30 mouse cellular contexts compared by ENCODE assay signal in genomic region chr16:50723144-50723543, GRCm38 (mm10).
DNase-seq lines count a peak whose midpoint lies in the region; ATAC-seq and TF ChIP-seq lines count a peak whose summit lies in the region.
"Had no signal": no experiment of that assay in that cellular context is flagged by ENCODE, and none has a peak within 500 bp of the region (broad histone marks: within the 10 kb centered on the region; RNA-seq: fewer than 3 reads in every experiment).

No protein-coding gene starts in this region.

- H3K4me1 ChIP-seq in heart, embryonic 12.5 days (replicated peaks) = no peaks in the 10 kb centered on the region
- H3K4me1 ChIP-seq in hindbrain, embryonic 12.5 days = no peaks in the 10 kb centered on the region
- no peaks in the 10 kb centered on the region for H3K4me1 ChIP-seq in hindbrain, embryonic 14.5 days (replicated peaks; ENCODE audit: control insufficient read depth, insufficient read depth, low read length)
- H3K4me1 ChIP-seq in neural tube, embryonic 12.5 days = no peaks in the 10 kb centered on the region
- H3K4me1 ChIP-seq in neural tube, embryonic 15.5 days = peaks cover 5% of the 10 kb centered on the region; the same call in 1 of the 2 replicates
- H3K4me1 ChIP-seq: embryonic facial prominence, embryonic 13.5 days; embryonic facial prominence, embryonic 15.5 days; forebrain, embryonic 10.5 days; forebrain, embryonic 12.5 days had no signal

- H3K4me2 ChIP-seq in heart, embryonic 12.5 days = no peak overlapping the region
- no peak overlapping the region for H3K4me2 ChIP-seq in hindbrain, embryonic 12.5 days (replicated peaks)
- no peak overlapping the region for H3K4me2 ChIP-seq in hindbrain, embryonic 14.5 days (replicated peaks)
- no peak overlapping the region for H3K4me2 ChIP-seq in neural tube, embryonic 12.5 days (replicated peaks)
- no peak overlapping the region for H3K4me2 ChIP-seq in neural tube, embryonic 15.5 days
- H3K4me2 ChIP-seq: embryonic facial prominence, embryonic 13.5 days; embryonic facial prominence, embryonic 15.5 days; forebrain, embryonic 12.5 days had no signal

- H3K27me3 ChIP-seq in heart, embryonic 12.5 days (replicated peaks) = no peaks in the 10 kb centered on the region
- no peaks in the 10 kb centered on the region for H3K27me3 ChIP-seq in hindbrain, embryonic 12.5 days
- no peaks in the 10 kb centered on the region for H3K27me3 ChIP-seq in hindbrain, embryonic 14.5 days (ENCODE audit: control insufficient read depth, insufficient read depth, low read length)
- no peaks in the 10 kb centered on the region for H3K27me3 ChIP-seq in neural tube, embryonic 12.5 days (replicated peaks)
- no peaks in the 10 kb centered on the region for H3K27me3 ChIP-seq in neural tube, embryonic 15.5 days (replicated peaks)
- H3K27me3 ChIP-seq: CH12.LX; embryonic facial prominence, embryonic 13.5 days; embryonic facial prominence, embryonic 15.5 days; forebrain, embryonic 12.5 days; Patski had no signal

- H3K9me3 ChIP-seq in heart, embryonic 12.5 days (replicated peaks) = no peaks in the 10 kb centered on the region
- no peaks in the 10 kb centered on the region for H3K9me3 ChIP-seq in hindbrain, embryonic 12.5 days (replicated peaks)
- H3K9me3 ChIP-seq in hindbrain, embryonic 14.5 days (ENCODE audit: control insufficient read depth, low read length) = no peaks in the 10 kb centered on the region
- H3K9me3 ChIP-seq in neural tube, embryonic 12.5 days = no peaks in the 10 kb centered on the region
- H3K9me3 ChIP-seq in neural tube, embryonic 15.5 days (replicated peaks) = no peaks in the 10 kb centered on the region
- H3K9me3 ChIP-seq: embryonic facial prominence, embryonic 13.5 days; embryonic facial prominence, embryonic 15.5 days; forebrain, embryonic 10.5 days; forebrain, embryonic 12.5 days; G1E had no signal

- H3K9ac ChIP-seq in heart, embryonic 12.5 days = no peak overlapping the region
- H3K9ac ChIP-seq in hindbrain, embryonic 12.5 days = no peak overlapping the region
- no peak overlapping the region for H3K9ac ChIP-seq in hindbrain, embryonic 14.5 days
- no peak overlapping the region for H3K9ac ChIP-seq in neural tube, embryonic 12.5 days
- H3K9ac ChIP-seq in neural tube, embryonic 15.5 days (replicated peaks) = no peak overlapping the region
- H3K9ac ChIP-seq: embryonic facial prominence, embryonic 13.5 days; embryonic facial prominence, embryonic 15.5 days; forebrain, embryonic 12.5 days had no signal

- no peak for TF ChIP-seq POLR2A in brain, embryonic 14.5 days (IDR thresholded peaks at IDR 0.05; ENCODE audit: borderline replicate concordance, extremely low read depth, insufficient read depth, insufficient read length, poor library complexity, severe bottlenecking)

- 89% methylated on average over 6 of the region's 6 CpGs for WGBS in heart, embryonic 12.5 days
- WGBS in hindbrain, embryonic 12.5 days = 77% methylated on average over 6 of the region's 6 CpGs
- WGBS in hindbrain, embryonic 14.5 days = 75% methylated on average over 6 of the region's 6 CpGs
- WGBS in neural tube, embryonic 12.5 days = 54% methylated on average over 6 of the region's 6 CpGs
- WGBS in neural tube, embryonic 15.5 days = 43% methylated on average over 6 of the region's 6 CpGs

- ATAC-seq in heart, embryonic 12.5 days (ENCODE audit: insufficient number of reproducible peaks, low FRiP score) = no peak
- ATAC-seq in hindbrain, embryonic 12.5 days (ENCODE audit: low FRiP score) = 0 out of 2 replicates have a peak, but pooled peaks have one; percentile 19
- no peak for ATAC-seq in hindbrain, embryonic 14.5 days (ENCODE audit: low FRiP score)
- peak; percentile 70 for ATAC-seq in neural tube, embryonic 12.5 days (ENCODE audit: low FRiP score, low read depth)
- ATAC-seq in neural tube, embryonic 15.5 days (ENCODE audit: low FRiP score) = no peak
- ATAC-seq in frontal cortex, adult (ENCODE audit: low TSS enrichment) = no peak
- ATAC-seq: activated CD4-positive, CD25-positive, alpha-beta regulatory T cell, adult 4 months; CD4-positive, CD25-positive, alpha-beta regulatory T cell, adult 4 months; forebrain, embryonic 14.5 days; Patski had no signal

- H3K27ac ChIP-seq in heart, embryonic 12.5 days (ENCODE audit: poor library complexity, severe bottlenecking) = no peak overlapping the region
- no peak overlapping the region for H3K27ac ChIP-seq in hindbrain, embryonic 12.5 days
- H3K27ac ChIP-seq in hindbrain, embryonic 14.5 days = no peak overlapping the region
- H3K27ac ChIP-seq in neural tube, embryonic 12.5 days = no peak overlapping the region
- no peak overlapping the region for H3K27ac ChIP-seq in neural tube, embryonic 15.5 days (replicated peaks)
- H3K27ac ChIP-seq: embryonic facial prominence, embryonic 13.5 days; embryonic facial prominence, embryonic 15.5 days; forebrain, embryonic 10.5 days; forebrain, embryonic 12.5 days had no signal

- peaks cover 8% of the 10 kb centered on the region for H3K36me3 ChIP-seq in heart, embryonic 12.5 days
- H3K36me3 ChIP-seq in hindbrain, embryonic 12.5 days = no peaks in the 10 kb centered on the region
- H3K36me3 ChIP-seq in hindbrain, embryonic 14.5 days (replicated peaks; ENCODE audit: control insufficient read depth, insufficient read depth) = no peaks in the 10 kb centered on the region; the same call in 1 of the 2 replicates
- H3K36me3 ChIP-seq in neural tube, embryonic 12.5 days = no peaks in the 10 kb centered on the region
- H3K36me3 ChIP-seq in neural tube, embryonic 15.5 days = no peaks in the 10 kb centered on the region
- H3K36me3 ChIP-seq: embryonic facial prominence, embryonic 13.5 days; forebrain, embryonic 10.5 days; forebrain, embryonic 12.5 days; G1E had no signal

- peak; percentile 77 for DNase-seq in heart, adult 11 months
- no peak for DNase-seq in hindbrain, embryonic 14.5 days (ENCODE audit: low spot score)
- DNase-seq in brain, embryonic 14.5 days (ENCODE audit: low read depth) = peak; percentile 38
- DNase-seq: adrenal gland, adult 8-10 months; adrenal gland, postnatal 14 days; adrenal gland, postnatal 36 days; B cell, adult 2 months; cerebellum, adult 11 months; cerebellum, adult 18-20 months; cerebellum, adult 8-10 months; cerebellum, adult 9-11 months; cerebellum, postnatal 14 days; cerebellum, postnatal 36 days; embryo, embryonic 11 days had no signal

- no peak for TF ChIP-seq CTCF in brain, embryonic 14.5 days (IDR thresholded peaks at IDR 0.05; ENCODE audit: borderline replicate concordance, extremely low read depth, insufficient read depth, insufficient read length)

- H3K4me3 ChIP-seq in heart, embryonic 12.5 days = no peak overlapping the region
- no peak overlapping the region for H3K4me3 ChIP-seq in hindbrain, embryonic 12.5 days
- no peak overlapping the region for H3K4me3 ChIP-seq in hindbrain, embryonic 14.5 days (replicated peaks; ENCODE audit: low read length)
- H3K4me3 ChIP-seq in neural tube, embryonic 12.5 days = no peak overlapping the region
- no peak overlapping the region for H3K4me3 ChIP-seq in neural tube, embryonic 15.5 days (replicated peaks)
- H3K4me3 ChIP-seq: embryonic facial prominence, embryonic 13.5 days; embryonic facial prominence, embryonic 15.5 days; erythroblast, embryonic 14.5 days; forebrain, embryonic 10.5 days; forebrain, embryonic 12.5 days had no signal

Comparison
In these comparisons a context has a peak if more than half of its experiments do, and no peak if none do; other contexts are left out.
1. ATAC-seq: peak in hindbrain, embryonic 12.5 days (single experiment) and neural tube, embryonic 12.5 days (single experiment); none in heart, embryonic 12.5 days (single experiment), hindbrain, embryonic 14.5 days (single experiment), neural tube, embryonic 15.5 days (single experiment) and frontal cortex, adult (single experiment).